In the genomic region with DNA sequence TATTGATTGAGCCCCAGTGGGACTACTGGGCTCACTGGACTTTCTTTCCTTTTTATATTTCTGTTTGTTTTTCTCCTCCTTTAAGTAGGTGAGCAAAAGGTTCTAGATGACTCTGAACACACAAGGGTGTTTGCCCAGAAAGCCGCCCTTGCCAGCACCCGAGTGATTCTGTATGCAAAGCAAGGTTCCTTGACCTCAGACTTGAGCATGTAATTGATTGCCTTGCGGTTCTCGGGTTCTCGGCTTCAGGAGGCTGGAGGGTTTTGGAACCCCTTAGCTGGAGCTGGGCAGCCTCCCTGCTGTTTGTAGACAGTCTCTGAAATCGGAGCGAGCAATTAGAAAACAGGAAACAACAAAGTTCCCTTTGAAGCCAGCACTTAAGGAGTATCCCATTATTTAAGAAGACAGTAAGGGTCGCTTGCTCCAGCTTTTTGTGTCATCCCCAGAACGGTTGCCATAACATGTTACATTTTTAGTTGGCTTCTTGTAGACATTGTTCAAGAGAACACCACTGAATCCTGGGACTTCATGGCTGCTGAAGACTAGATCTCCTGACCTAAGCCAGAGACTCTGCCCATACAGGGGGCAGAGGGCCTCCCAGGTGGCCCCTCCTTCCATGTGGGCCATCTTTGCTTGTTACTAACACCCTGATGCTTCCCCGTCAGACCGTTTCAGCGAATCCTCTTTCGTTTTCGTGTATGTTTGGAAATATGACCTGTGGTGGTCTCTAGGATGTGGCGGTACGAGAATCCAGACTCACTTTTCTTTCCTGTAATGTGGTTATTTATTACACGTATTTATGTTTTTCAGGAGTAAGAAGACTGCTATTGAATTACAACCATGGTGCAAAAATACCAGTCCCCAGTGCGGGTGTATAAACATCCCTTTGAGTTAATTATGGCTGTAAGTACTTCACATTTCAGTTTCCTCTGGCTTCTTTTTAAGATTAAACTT, we compare ENCODE assay signal across 8 mouse cellular contexts. TPM values are rescaled to one million over a fixed set of nuclear protein-coding genes. Genes with fewer than 3 reads are reported as not detected.
DNase-seq lines count a peak whose midpoint lies in the region; ATAC-seq and TF ChIP-seq lines count a peak whose summit lies in the region.

No protein-coding gene starts in this region.

- H3K27ac ChIP-seq in bone marrow macrophage, adult 2 months (ENCODE audit: insufficient read depth, low read depth, low read length): peak overlapping the region; percentile 45
- no peak overlapping the region; the same call in 1 of the 2 replicates for H3K27ac ChIP-seq in hindbrain, embryonic 13.5 days

- TF ChIP-seq POLR2A in bone marrow macrophage, adult 2 months (IDR thresholded peaks at IDR 0.05; ENCODE audit: borderline replicate concordance, low read depth, low read length): no peak

- peak overlapping the region; percentile 92 for H3K4me3 ChIP-seq in bone marrow macrophage, adult 2 months (ENCODE audit: insufficient read depth, low read length)
- peak overlapping the region; percentile 86 for H3K4me3 ChIP-seq in hindbrain, embryonic 13.5 days

- peaks cover 15% of the 10 kb centered on the region for H3K36me3 ChIP-seq in hindbrain, embryonic 13.5 days

- ATAC-seq in hindbrain, embryonic 13.5 days (ENCODE audit: low FRiP score): no peak

- H3K4me2 ChIP-seq in hindbrain, embryonic 13.5 days: peak overlapping the region; percentile 68

- no peaks in the 10 kb centered on the region for H3K27me3 ChIP-seq in hindbrain, embryonic 13.5 days

- H3K4me1 ChIP-seq in bone marrow macrophage, adult 2 months (ENCODE audit: control insufficient read depth, insufficient read depth, low read length): peaks cover 54% of the 10 kb centered on the region
- peaks cover 65% of the 10 kb centered on the region for H3K4me1 ChIP-seq in hindbrain, embryonic 13.5 days (replicated peaks)

- no peaks in the 10 kb centered on the region for H3K9me3 ChIP-seq in hindbrain, embryonic 13.5 days

- 51% methylated on average over 18 of the region's 18 CpGs for WGBS in hindbrain, embryonic 13.5 days

- DNase-seq in heart, adult 11 months: peak; percentile 95
- DNase-seq in heart, postnatal 4 days: no peak
- peak; percentile 54 to 69 for DNase-seq in lung, postnatal 4 days
- DNase-seq in spleen, postnatal 36 days (ENCODE audit: low spot score in 2 of 2): no peak
- no peak for DNase-seq in layer of hippocampus, adult 9-10 months (ENCODE audit: low spot score)
- DNase-seq in left cerebral cortex, adult 18-20 months (ENCODE audit: low spot score in 2 of 2): no peak

- TF ChIP-seq CTCF in bone marrow macrophage, adult 2 months (IDR thresholded peaks at IDR 0.05; ENCODE audit: low read depth, low read length): no peak

- peak overlapping the region; percentile 94 for H3K9ac ChIP-seq in hindbrain, embryonic 13.5 days

RNA-seq across cellular contexts. Expression of a gene that starts 1.7 kb away (rescaled TPM):
- total RNA-seq in heart, postnatal 4 days (2021): 10 to 100 TPM; 78.4 to 81.7 TPM
- polyA plus RNA-seq in bone marrow macrophage, adult 2 months (2012; ENCODE audit: insufficient read depth, insufficient read length, missing spikeins): 122 and 132 TPM in 2 replicates
- polyA plus RNA-seq in hindbrain, embryonic 13.5 days (2015; fragmentation: Nextera tagmentation; extraction: Ambion mirVana): 63.3 and 65.9 TPM in 2 replicates
- 100 to 1,000 TPM; 203 to 219 TPM for total RNA-seq in left cerebral cortex, adult 18-20 months (2021)

Comparison
In these comparisons a context has a peak if more than half of its experiments do, and no peak if none do; other contexts are left out.
1. DNase-seq: peak in heart, adult 11 months (single experiment) and lung, postnatal 4 days (2 of 2); none in heart, postnatal 4 days (single experiment), spleen, postnatal 36 days (0 of 2), layer of hippocampus, adult 9-10 months (single experiment) and left cerebral cortex, adult 18-20 months (0 of 2).